Mouse (Mus musculus): ENCODE measurements around the gene Spats2l. TPM values are rescaled to one million over a fixed set of nuclear protein-coding genes. Genes with fewer than 3 reads are reported as not detected.

The Spats2l gene
- total and polyA plus RNA-seq, 3 experiments, result not detected

GRCm38 (mm10) chr1:57952509-57952908 lies 178.5 kb downstream of the Spats2l start:
- Histone ChIP-seq H3K79me2 (ENCODE audit: control insufficient read depth, insufficient read depth, low read length, poor library complexity) (no peaks in the 10 kb centered on the region), H3K9ac (ENCODE audit: control insufficient read depth, low read depth, low read length, poor library complexity, severe bottlenecking) (no peak overlapping the region), H3K36me3 (ENCODE audit: control insufficient read depth in 1 of 2, insufficient read depth in 2 of 2, low read length in 2 of 2) (peaks cover 0 to 4% of the 10 kb centered on the region in 2 experiments; a peak in 2 of 4 replicates), H3K4me1 (ENCODE audit: control insufficient read depth in 1 of 2, insufficient read depth in 2 of 2, low read length in 2 of 2) (peaks cover 0 to 3% of the 10 kb centered on the region in 2 experiments; a peak in 1 of 4 replicates), H3K27ac (ENCODE audit: control insufficient read depth, low read depth, low read length) (no peak overlapping the region), H3K27me3 (ENCODE audit: control insufficient read depth in 1 of 2, insufficient read depth in 2 of 2, low read length in 2 of 2) (no peaks in the 10 kb centered on the region), H3K9me3 (replicated peaks; ENCODE audit: insufficient read depth, low read length) (no peaks in the 10 kb centered on the region), H3K4me3 (ENCODE audit: control insufficient read depth in 1 of 2, insufficient read depth in 1 of 2, low read depth in 2 of 2, low read length in 2 of 2) (peak overlapping the region in 1 of 2 experiments; percentile 56; a peak in 1 of 4 replicates)
- no peak for TF ChIP-seq EP300 (IDR thresholded peaks at IDR 0.05; ENCODE audit: low read depth in 1 of 2, low read length in 2 of 2)
- TF ChIP-seq RAD21 (IDR thresholded peaks at IDR 0.05; ENCODE audit: low read depth, low read length), result no peak
- TF ChIP-seq MXI1 (IDR thresholded peaks at IDR 0.05; ENCODE audit: low read depth, low read length), result no peak
- TF ChIP-seq ETS1 (IDR thresholded peaks at IDR 0.05; ENCODE audit: low read depth, low read length), result no peak
- TF ChIP-seq MAFK (IDR thresholded peaks at IDR 0.05; ENCODE audit: borderline replicate concordance, low read depth, low read length), result no peak
- no peak for TF ChIP-seq UBTF (IDR thresholded peaks at IDR 0.05; ENCODE audit: borderline replicate concordance, insufficient read depth, low read depth, low read length)
- TF ChIP-seq ZKSCAN1 (IDR thresholded peaks at IDR 0.05; ENCODE audit: low read depth, low read length), result no peak
- TF ChIP-seq MAZ (IDR thresholded peaks at IDR 0.05; ENCODE audit: low read depth, low read length), result no peak
- TF ChIP-seq BHLHE40 (IDR thresholded peaks at IDR 0.05; ENCODE audit: borderline replicate concordance, low read depth, low read length), result no peak
- no peak for TF ChIP-seq CHD1 (IDR thresholded peaks at IDR 0.05; ENCODE audit: low read depth, low read length)
- TF ChIP-seq JUND (IDR thresholded peaks at IDR 0.05; ENCODE audit: low read depth, low read length), result no peak
- TF ChIP-seq HCFC1 (IDR thresholded peaks at IDR 0.05; ENCODE audit: low read depth, low read length), result no peak
- no peak for TF ChIP-seq KAT2A (conservative IDR thresholded peaks at IDR 0.05; ENCODE audit: low read depth, low read length)
- TF ChIP-seq GATA1 (IDR thresholded peaks at IDR 0.05; ENCODE audit: low read depth, low read length), result no peak
- no peak for TF ChIP-seq MEF2A (IDR thresholded peaks at IDR 0.05; ENCODE audit: extremely low read depth, insufficient replicate concordance, low read depth, low read length, poor library complexity, severe bottlenecking)
- no peak for TF ChIP-seq TCF12 (IDR thresholded peaks at IDR 0.05; ENCODE audit: low read depth, low read length)
- TF ChIP-seq ZC3H11A (IDR thresholded peaks at IDR 0.05; ENCODE audit: low read depth, low read length), result no peak
- no peak for TF ChIP-seq ZMIZ1 (IDR thresholded peaks at IDR 0.05; ENCODE audit: low read depth, low read length)
- no peak for DNase-seq (ENCODE audit: low read depth, low spot score)

GRCm38 (mm10) chr1:57953586-57954375 lies 179.8 kb downstream of the Spats2l start:
- Histone ChIP-seq H3K27me3 (ENCODE audit: control insufficient read depth in 1 of 2, insufficient read depth in 2 of 2, low read length in 2 of 2) (no peaks in the 10 kb centered on the region), H3K36me3 (ENCODE audit: control insufficient read depth in 1 of 2, insufficient read depth in 2 of 2, low read length in 2 of 2) (peaks cover 0 to 4% of the 10 kb centered on the region in 2 experiments; a peak in 3 of 4 replicates), H3K9me3 (replicated peaks; ENCODE audit: insufficient read depth, low read length) (no peaks in the 10 kb centered on the region), H3K4me3 (ENCODE audit: control insufficient read depth in 1 of 2, insufficient read depth in 1 of 2, low read depth in 2 of 2, low read length in 2 of 2) (peak overlapping the region; percentile 56 to 74), H3K4me1 (ENCODE audit: control insufficient read depth in 1 of 2, insufficient read depth in 2 of 2, low read length in 2 of 2) (peaks cover 0 to 3% of the 10 kb centered on the region in 2 experiments; a peak in 1 of 4 replicates), H3K79me2 (ENCODE audit: control insufficient read depth, insufficient read depth, low read length, poor library complexity) (no peaks in the 10 kb centered on the region), H3K9ac (ENCODE audit: control insufficient read depth, low read depth, low read length, poor library complexity, severe bottlenecking) (peak overlapping the region; percentile 55), H3K27ac (ENCODE audit: control insufficient read depth, low read depth, low read length) (peak overlapping the region; percentile 16)
- TF ChIP-seq TBP (IDR thresholded peaks at IDR 0.05; ENCODE audit: low read depth, low read length) (peak; percentile 99), MYB (IDR thresholded peaks at IDR 0.05; ENCODE audit: low read depth, low read length) (no peak), MAFK (IDR thresholded peaks at IDR 0.05; ENCODE audit: borderline replicate concordance, low read depth, low read length) (peak; percentile 85), USF1 (IDR thresholded peaks at IDR 0.05; ENCODE audit: low read depth, low read length) (peak; percentile 49; the same call in 1 of the 2 replicates), ELF1 (IDR thresholded peaks at IDR 0.05; ENCODE audit: low read depth, low read length) (peak; percentile 9; the same call in 1 of the 2 replicates), GABPA (IDR thresholded peaks at IDR 0.05; ENCODE audit: low read depth, low read length) (no peak), GATA1 (IDR thresholded peaks at IDR 0.05; ENCODE audit: low read depth, low read length) (0 out of 2 replicates have a peak, but pooled peaks have one; percentile 13)
- peak; percentile 74 for DNase-seq (ENCODE audit: low read depth, low spot score)

Data from MEL (cell line).